Mouse (Mus musculus) thymus, adult 2 months (tissue): Measurements from ENCODE around the gene Aqp3. TPM values are rescaled to one million over a fixed set of nuclear protein-coding genes. Genes with fewer than 3 reads are reported as not detected.
A peak's percentile ranks its signal among the peaks of the same experiment; 100 is the strongest.

Experiments used
- DNase-seq: peaks from one replicate; pipeline ENCODE4 v3.0.0; 2021
- H3K27ac ChIP-seq: fragments of 200-500 bp; 2 replicates; pipeline ENCODE4 v1.5.1; 2012; ENCODE audit warnings: low read length, control low read depth; ENCODE audit not compliant: control insufficient read depth, insufficient read depth
- H3K27me3 ChIP-seq: fragments of 200-500 bp; 2 replicates; pipeline ENCODE4 v1.6.1; 2012; ENCODE audit warnings: mild to moderate bottlenecking, low read length, moderate library complexity, mixed read lengths; ENCODE audit not compliant: control insufficient read depth, insufficient read depth
- H3K36me3 ChIP-seq: fragments of 200-500 bp; 2 replicates; pipeline ENCODE4 v1.6.1; 2012; ENCODE audit warnings: mild to moderate bottlenecking, low read length, moderate library complexity; ENCODE audit not compliant: control insufficient read depth, insufficient read depth
- H3K4me1 ChIP-seq: fragments of 200-500 bp; replicated peaks from 2 replicates; pipeline ENCODE4 v1.6.1; 2012; ENCODE audit warnings: low read length; ENCODE audit not compliant: control insufficient read depth, insufficient read depth
- H3K4me3 ChIP-seq: fragments of 200-500 bp; 2 replicates; pipeline ENCODE4 v1.5.1; 2012; ENCODE audit warnings: mild to moderate bottlenecking, low read length, control low read depth, moderate library complexity; ENCODE audit not compliant: control insufficient read depth, insufficient read depth
- CTCF ChIP-seq: fragments of 200-500 bp; IDR thresholded peaks from 2 replicates; pipeline ENCODE4 v1.5.1; 2012; ENCODE audit warnings: mild to moderate bottlenecking, control low read depth, low read length, moderate library complexity, borderline replicate concordance; ENCODE audit not compliant: control insufficient read depth, poor library complexity, insufficient read depth; ENCODE audit errors: extremely low read depth
- POLR2A ChIP-seq: fragments of 200-500 bp; IDR thresholded peaks from 2 replicates; pipeline ENCODE4 v1.6.1; 2012; ENCODE audit warnings: mild to moderate bottlenecking, low read length, control low read depth, moderate library complexity; ENCODE audit not compliant: control insufficient read depth, poor library complexity, insufficient read depth; ENCODE audit errors: extremely low read depth
- WGBS: fragments of 180-500 bp; shearing (Covaris S2); methylation state at CpG from one replicate; pipeline ENCODE4 v1.1.7; 2018; 5-methylcytosine and 5-hydroxymethylcytosine counted together
- polyA plus RNA-seq: library from polyadenylated mRNA; depleted of rRNA; stranded (reverse); fragments of >200 nt; gene quantifications from 2 replicates; pipeline ENCODE4 v1.2.3, GENCODE M21; 2012

Gene Aqp3
- polyA plus RNA-seq, 1 experiment: 21.1 TPM

GRCm38 (mm10) chr4:41071500-41072429 lies 26.2 kb downstream of the Aqp3 start:
- no peak overlapping the region for H3K4me3 ChIP-seq
- WGBS: 83% methylated on average over 14 of the region's 14 CpGs
- no peaks in the 10 kb centered on the region for H3K4me1 ChIP-seq
- TF ChIP-seq POLR2A: no peak
- TF ChIP-seq CTCF: no peak
- no peaks in the 10 kb centered on the region for H3K36me3 ChIP-seq
- H3K27me3 ChIP-seq: no peaks in the 10 kb centered on the region
- DNase-seq: no peak
- no peak overlapping the region for H3K27ac ChIP-seq

DNA sequence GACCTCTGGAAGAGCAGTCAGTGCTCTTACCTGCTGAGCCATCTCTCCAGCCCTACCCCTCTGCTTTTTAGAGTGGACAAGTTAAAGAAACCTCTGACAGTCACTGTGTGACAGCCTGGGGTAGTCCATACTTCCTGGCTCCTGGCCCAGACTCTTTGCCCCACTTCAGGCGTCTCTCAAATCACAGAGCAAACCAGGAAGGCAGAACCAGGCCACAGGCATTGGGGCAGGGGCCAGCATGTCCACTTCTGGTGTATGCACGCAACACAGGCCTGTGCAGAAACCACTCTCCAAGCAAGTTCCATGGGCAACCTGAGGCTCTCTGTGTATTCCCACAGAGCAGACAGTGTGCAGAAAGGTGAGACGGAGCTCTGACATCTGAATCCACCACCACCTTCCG lies 32.8 kb downstream of the Aqp3 start:
- Histone ChIP-seq H3K27me3 (no peaks in the 10 kb centered on the region), H3K36me3 (no peaks in the 10 kb centered on the region), H3K27ac (no peak overlapping the region), H3K4me3 (no peak overlapping the region), H3K4me1 (peaks cover 5% of the 10 kb centered on the region)
- no peak for TF ChIP-seq CTCF
- TF ChIP-seq POLR2A: no peak
- no peak for DNase-seq
- 93% methylated on average over 4 of the region's 4 CpGs for WGBS

DNA sequence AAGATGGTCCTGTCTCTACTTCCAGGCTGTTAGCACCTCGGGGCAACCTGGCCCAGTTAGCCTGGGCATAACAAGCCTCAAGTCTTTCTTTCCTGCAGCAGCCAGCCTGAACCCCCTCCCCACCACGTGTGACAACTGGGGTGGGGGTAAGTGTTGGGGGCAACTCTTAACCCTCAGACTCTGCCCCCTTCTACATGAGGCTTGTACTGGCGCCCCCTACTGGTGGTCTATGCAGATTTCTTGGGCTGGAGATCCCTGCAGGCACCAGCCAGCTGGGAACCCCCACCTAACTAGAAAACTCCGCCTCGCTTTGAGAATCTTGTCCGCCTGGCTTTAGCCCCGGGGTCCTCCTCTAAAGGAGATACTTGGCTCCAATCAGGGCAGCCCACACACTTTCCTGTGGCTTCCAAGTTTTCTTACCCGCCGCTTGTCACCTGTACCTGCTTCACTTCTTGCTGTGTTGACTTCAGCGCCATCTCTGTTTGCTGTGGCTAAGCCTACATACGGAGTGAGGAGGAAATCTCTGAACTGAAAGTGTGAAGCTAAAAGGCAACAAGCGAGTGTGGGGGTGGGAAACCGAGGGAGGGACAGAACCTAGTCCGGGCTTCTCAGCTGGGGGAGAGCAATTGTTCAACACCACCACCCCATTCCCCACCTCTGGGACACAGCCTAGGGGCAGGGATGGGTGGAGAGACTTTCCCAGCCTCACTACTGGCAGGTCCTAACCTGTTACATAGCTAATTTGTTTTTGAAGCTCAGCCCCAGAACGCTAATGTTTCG lies 33.9 kb downstream of the Aqp3 start:
- Histone ChIP-seq H3K27ac (peak overlapping the region; percentile 29; the same call in 1 of the 2 replicates), H3K27me3 (no peaks in the 10 kb centered on the region), H3K4me3 (no peak overlapping the region), H3K36me3 (no peaks in the 10 kb centered on the region), H3K4me1 (peaks cover 5% of the 10 kb centered on the region)
- 32% methylated on average over 16 of the region's 16 CpGs for WGBS
- peak; percentile 81; the same call in 1 of the 2 replicates for TF ChIP-seq CTCF
- no peak for TF ChIP-seq POLR2A
- peak; percentile 32 for DNase-seq

DNA sequence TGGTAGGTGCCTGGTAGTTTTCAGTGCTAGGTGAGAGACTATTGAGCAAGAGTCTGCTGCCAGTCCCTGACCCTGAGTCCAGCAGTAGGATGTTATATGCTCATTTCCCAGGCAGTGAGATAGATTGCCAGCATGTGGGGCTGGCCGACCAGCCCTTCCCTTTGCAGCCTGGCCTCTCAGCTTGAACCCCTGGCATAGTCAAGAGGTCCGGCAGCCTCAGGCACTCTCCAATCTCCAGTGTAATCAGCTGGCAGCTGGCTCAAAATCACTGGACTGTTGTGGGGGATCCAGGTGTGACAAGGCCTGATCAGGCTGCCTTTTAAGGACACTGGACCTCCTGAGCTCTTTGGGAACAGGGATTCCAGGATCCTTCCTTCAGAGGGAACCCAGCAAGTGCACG lies 34.6 kb downstream of the Aqp3 start:
- DNase-seq: no peak
- WGBS: 87% methylated on average over 3 of the region's 3 CpGs
- no peak for TF ChIP-seq CTCF
- no peak for TF ChIP-seq POLR2A

DNA sequence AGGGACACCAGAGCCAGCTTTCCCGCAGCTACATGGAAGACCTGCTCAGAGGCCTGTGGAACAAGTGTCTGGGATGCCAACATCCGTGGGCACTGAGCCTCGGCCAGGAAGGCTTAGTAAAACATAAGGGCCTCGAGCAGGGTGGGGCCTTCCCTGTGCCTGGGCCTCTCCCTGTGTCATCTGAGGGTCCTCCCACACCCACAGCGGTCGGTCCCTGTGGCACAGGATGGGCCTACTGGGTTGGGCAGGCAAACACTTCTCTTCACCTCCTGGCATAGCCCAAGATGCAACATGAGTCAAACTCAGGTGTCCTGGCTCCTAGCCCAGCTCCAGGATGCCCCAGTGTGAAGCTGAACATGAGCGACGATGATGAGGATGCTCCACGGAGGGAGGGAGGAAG lies 40.6 kb downstream of the Aqp3 start:
- Histone ChIP-seq H3K27ac (no peak overlapping the region), H3K27me3 (no peaks in the 10 kb centered on the region)
- TF ChIP-seq CTCF (no peak), POLR2A (no peak)

More for the DNA sequence above, 34.6 kb downstream of the Aqp3 start:
- H3K27ac ChIP-seq: no peak overlapping the region
- H3K4me1 ChIP-seq: peaks cover 5% of the 10 kb centered on the region
- H3K27me3 ChIP-seq: no peaks in the 10 kb centered on the region
- no peaks in the 10 kb centered on the region for H3K36me3 ChIP-seq
- no peak overlapping the region for H3K4me3 ChIP-seq

DNA sequence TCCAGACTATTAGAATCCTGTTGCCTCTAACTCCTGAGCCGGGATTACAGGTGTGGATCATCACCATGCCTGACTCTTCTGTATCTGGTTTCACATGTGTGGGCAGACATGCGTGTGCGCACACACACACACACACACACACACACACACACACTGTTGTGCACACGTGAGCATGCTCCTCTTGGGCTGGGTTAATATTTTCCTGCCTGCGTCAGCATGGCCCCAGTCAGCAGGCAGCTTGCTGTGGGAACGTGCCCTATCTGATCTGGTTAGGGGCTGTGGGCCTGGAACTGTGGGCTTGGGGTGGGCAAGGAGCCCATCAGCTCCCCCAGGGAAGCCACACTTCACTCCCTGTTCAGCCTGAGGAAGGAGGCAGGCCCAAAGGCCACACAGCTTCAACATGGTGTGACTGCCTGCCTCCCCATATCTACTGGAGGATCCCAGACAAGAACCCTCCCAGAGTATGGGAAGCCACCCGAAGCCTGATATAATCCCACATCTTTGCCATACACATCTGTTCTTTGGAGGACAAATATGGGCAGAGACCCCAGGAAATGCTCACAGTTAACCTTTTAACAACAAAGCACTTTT lies 41.1 kb downstream of the Aqp3 start:
- no peak for DNase-seq
- Histone ChIP-seq H3K4me3 (no peak overlapping the region), H3K27me3 (no peaks in the 10 kb centered on the region), H3K27ac (no peak overlapping the region), H3K4me1 (no peaks in the 10 kb centered on the region), H3K36me3 (no peaks in the 10 kb centered on the region)
- TF ChIP-seq POLR2A (no peak), CTCF (no peak)
- WGBS: 94% methylated on average over 7 of the region's 7 CpGs

More for the DNA sequence above, 40.6 kb downstream of the Aqp3 start:
- no peaks in the 10 kb centered on the region for H3K36me3 ChIP-seq
- no peak overlapping the region for H3K4me3 ChIP-seq
- no peak for DNase-seq
- no peaks in the 10 kb centered on the region for H3K4me1 ChIP-seq
- WGBS: 87% methylated on average over 9 of the region's 9 CpGs
